Mouse (Mus musculus) c-Kit-positive CD71-positive TER-119-positive erythroid progenitor cells, embryonic 14.5 days (primary cell): ENCODE measurements around the gene Ifitm5.

Experiments used
- DNase-seq: peaks from one replicate; pipeline ENCODE4 v3.0.0-alpha.2; 2013; ENCODE audit warnings: low spot score

Ifitm5 gene

GRCm38 (mm10) chr7:140941222-140942051 lies 8.7 kb downstream of the Ifitm5 start, which contains the start of gene Pgghg:
Gene Pgghg (plus strand): TSS chr7:140941391.
- peak; percentile 73 for DNase-seq

GRCm38 (mm10) chr7:140939669-140940171 lies 10.4 kb downstream of the Ifitm5 start:
- no peak for DNase-seq

- no peak for DNase-seq
Observed at GRCm38 (mm10) chr7:140938896-140939295, 11.2 kb downstream of the Ifitm5 start.

- no peak for DNase-seq
Observed at GRCm38 (mm10) chr7:140938436-140938835, 11.7 kb downstream of the Ifitm5 start.

GRCm38 (mm10) chr7:140927181-140927580 lies 22.9 kb downstream of the Ifitm5 start:
- no peak for DNase-seq

GRCm38 (mm10) chr7:140923070-140923775 lies 26.9 kb downstream of the Ifitm5 start:
- DNase-seq = no peak

GRCm38 (mm10) chr7:140922398-140923069 lies 27.6 kb downstream of the Ifitm5 start:
- no peak for DNase-seq

- DNase-seq = no peak
Observed at GRCm38 (mm10) chr7:140921225-140921975, 28.7 kb downstream of the Ifitm5 start.

- no peak for DNase-seq
Observed at GRCm38 (mm10) chr7:140920418-140921029, 29.6 kb downstream of the Ifitm5 start, which contains the start of gene Nlrp6. Gene Nlrp6 (plus strand): TSS chr7:140920902.

- DNase-seq = no peak
Observed at GRCm38 (mm10) chr7:140919911-140920310, 30.2 kb downstream of the Ifitm5 start.

GRCm38 (mm10) chr7:140914031-140914690 lies 35.9 kb downstream of the Ifitm5 start:
- DNase-seq = no peak

GRCm38 (mm10) chr7:140912846-140913482 lies 37.1 kb downstream of the Ifitm5 start:
- no peak for DNase-seq

GRCm38 (mm10) chr7:140912293-140912692 lies 37.8 kb downstream of the Ifitm5 start:
- DNase-seq = no peak

- peak; percentile 60 for DNase-seq
Observed at GRCm38 (mm10) chr7:140908634-140909107, 41.4 kb downstream of the Ifitm5 start.

GRCm38 (mm10) chr7:140908181-140908580 lies 41.9 kb downstream of the Ifitm5 start:
- DNase-seq = no peak

GRCm38 (mm10) chr7:140907697-140908096 lies 42.4 kb downstream of the Ifitm5 start:
- no peak for DNase-seq

GRCm38 (mm10) chr7:140907131-140907530 lies 43.0 kb downstream of the Ifitm5 start:
- no peak for DNase-seq

GRCm38 (mm10) chr7:140905642-140906081 lies 44.4 kb downstream of the Ifitm5 start:
- no peak for DNase-seq

- peak; percentile 60 for DNase-seq
Observed at GRCm38 (mm10) chr7:140903212-140903611, 46.9 kb downstream of the Ifitm5 start.
